Comparison of ENCODE assay signal across 10 mouse cellular contexts in the genomic region with DNA sequence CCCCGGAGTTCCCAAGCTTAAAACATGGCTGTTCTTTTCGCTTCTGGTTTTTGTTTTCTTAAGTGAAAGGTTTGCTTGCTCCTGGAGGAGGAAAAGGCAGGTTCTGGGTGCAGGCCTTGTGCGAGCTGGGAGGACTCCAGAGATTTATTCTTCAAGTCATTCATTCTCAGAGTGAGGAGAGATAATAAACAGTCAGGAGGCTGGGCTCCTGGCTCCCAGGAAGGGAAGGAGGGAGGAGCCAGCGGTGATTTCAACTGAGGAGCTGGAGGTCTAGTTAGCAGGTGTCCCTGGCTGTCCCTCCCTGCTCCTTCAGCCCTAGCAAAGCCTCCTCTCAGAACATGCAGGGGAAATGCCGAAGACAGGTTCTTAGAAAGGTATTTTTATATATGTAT. TPM values are rescaled to one million over a fixed set of nuclear protein-coding genes. Genes with fewer than 3 reads are reported as not detected.
A peak's percentile ranks its signal among the peaks of the same experiment; 100 is the strongest.
DNase-seq lines count a peak whose midpoint lies in the region; ATAC-seq and TF ChIP-seq lines count a peak whose summit lies in the region.
"Had no signal": no experiment of that assay in that cellular context is flagged by ENCODE, and none has a peak within 500 bp of the region (broad histone marks: within the 10 kb centered on the region; RNA-seq: fewer than 3 reads in every experiment).

No protein-coding gene starts in this region.

- H3K4me2 ChIP-seq in embryonic facial prominence, embryonic 14.5 days (ENCODE audit: low read depth, low read length), result no peak overlapping the region
- no peak overlapping the region for H3K4me2 ChIP-seq in liver, embryonic 13.5 days

- H3K4me1 ChIP-seq in embryonic facial prominence, embryonic 14.5 days (ENCODE audit: control insufficient read depth, insufficient read depth, low read length), result peaks cover 18% of the 10 kb centered on the region
- H3K4me1 ChIP-seq in liver, embryonic 13.5 days (replicated peaks), result peaks cover 51% of the 10 kb centered on the region

- intact Hi-C loops in gastrocnemius, adult 2 months (cut with DNase I), result loop anchor here (2.0 kb wide), 1 partner anchor 14 kb away; no protein-coding TSS in a partner anchor
- intact Hi-C loops in left cerebral cortex, adult 2 months (cut with DNase I), result no loop called here
- intact Hi-C loops in left cerebral cortex, postnatal 4 days (cut with DNase I), result no loop called here

- peak overlapping the region; percentile 82 for H3K27ac ChIP-seq in gastrocnemius, adult 2 months
- H3K27ac ChIP-seq in left cerebral cortex, adult 2 months, result peak overlapping the region; percentile 87
- H3K27ac ChIP-seq in embryonic facial prominence, embryonic 14.5 days (replicated peaks; ENCODE audit: low read depth, low read length), result 0 out of 2 replicates have a peak overlapping the region, but pooled peaks have one; percentile 18
- H3K27ac ChIP-seq in liver, embryonic 13.5 days, result peak overlapping the region; percentile 15; the same call in 1 of the 2 replicates
- H3K27ac ChIP-seq: hindbrain, postnatal 0 days; macrophage had no signal

- WGBS in embryonic facial prominence, embryonic 14.5 days, result 53% methylated on average over 5 of the region's 5 CpGs
- 62% methylated on average over 5 of the region's 5 CpGs for WGBS in liver, embryonic 13.5 days (ENCODE audit: insufficient replicate concordance)

- H3K36me3 ChIP-seq in embryonic facial prominence, embryonic 14.5 days (ENCODE audit: control insufficient read depth, insufficient read depth, low read length), result peaks cover 27% of the 10 kb centered on the region
- H3K36me3 ChIP-seq in liver, embryonic 13.5 days, result peaks cover 15% of the 10 kb centered on the region

- no peak overlapping the region for H3K9ac ChIP-seq in embryonic facial prominence, embryonic 14.5 days (ENCODE audit: low read depth, low read length)
- no peak overlapping the region for H3K9ac ChIP-seq in liver, embryonic 13.5 days

- no peak for DNase-seq in gastrocnemius, adult 2 months
- no peak for DNase-seq in gastrocnemius, postnatal 10 days
- DNase-seq in left cerebral cortex, adult 2 months (ENCODE audit: extremely low spot score in 1 of 2, low spot score in 2 of 2), result no peak
- DNase-seq in left cerebral cortex, adult 11 months (ENCODE audit: low spot score), result no peak
- DNase-seq in embryonic facial prominence, embryonic 14.5 days (ENCODE audit: low spot score), result no peak
- no peak for DNase-seq in liver, embryonic 13.5 days
- no peak for DNase-seq in Muller cell, postnatal 12 days (ENCODE audit: inconsistent ontology term)
- no peak for DNase-seq in left cerebral cortex, postnatal 4 days

- H3K27me3 ChIP-seq in embryonic facial prominence, embryonic 14.5 days (replicated peaks; ENCODE audit: control insufficient read depth, insufficient read depth, low read length), result no peaks in the 10 kb centered on the region
- H3K27me3 ChIP-seq in liver, embryonic 13.5 days, result peaks cover 9% of the 10 kb centered on the region

- H3K9me3 ChIP-seq in embryonic facial prominence, embryonic 14.5 days (ENCODE audit: control insufficient read depth, low read length), result peaks cover 7% of the 10 kb centered on the region; the same call in 1 of the 2 replicates
- no peaks in the 10 kb centered on the region for H3K9me3 ChIP-seq in liver, embryonic 13.5 days (replicated peaks)

- ATAC-seq in embryonic facial prominence, embryonic 14.5 days (ENCODE audit: low read depth), result no peak
- ATAC-seq in liver, embryonic 13.5 days (ENCODE audit: low read depth), result no peak

- TF ChIP-seq CTCF in gastrocnemius, adult 2 months (IDR thresholded peaks at IDR 0.05), result no peak
- TF ChIP-seq CTCF in left cerebral cortex, adult 2 months (IDR thresholded peaks at IDR 0.05), result no peak

- H3K4me3 ChIP-seq in gastrocnemius, adult 2 months, result peak overlapping the region; percentile 29
- H3K4me3 ChIP-seq in left cerebral cortex, adult 2 months, result no peak overlapping the region
- H3K4me3 ChIP-seq in embryonic facial prominence, embryonic 14.5 days (ENCODE audit: low read depth, low read length), result no peak overlapping the region
- no peak overlapping the region for H3K4me3 ChIP-seq in liver, embryonic 13.5 days (replicated peaks)

RNA-seq across cellular contexts. Expression of gene Sh3bp5, which starts 6.9 kb away (rescaled TPM):
- total RNA-seq in gastrocnemius, adult 2 months (2021), result 10 to 100 TPM; 55.1 to 58.5 TPM
- total RNA-seq in gastrocnemius, postnatal 10 days (2021), result 10 to 100 TPM; 76.2 to 81.0 TPM
- total RNA-seq in left cerebral cortex, adult 2 months (2021), result 10 to 100 TPM; 63.5 to 65.4 TPM
- polyA plus RNA-seq in embryonic facial prominence, embryonic 14.5 days (2014; fragmentation: Nextera tagmentation; extraction: Ambion mirVana), result 19.7 and 24.1 TPM in 2 replicates
- polyA plus RNA-seq in liver, embryonic 13.5 days (2015; fragmentation: Nextera tagmentation; extraction: Ambion mirVana), result 13.3 and 16.2 TPM in 2 replicates
- total RNA-seq in left cerebral cortex, postnatal 4 days (2021), result 100 to 1,000 TPM; 140 to 147 TPM

Comparison
In these comparisons a context has a peak if more than half of its experiments do, and no peak if none do; other contexts are left out.
1. H3K27ac ChIP-seq: peak in every context shown above with its lines; median percentile 87 in left cerebral cortex, adult 2 months; 82 in gastrocnemius, adult 2 months; 18 in embryonic facial prominence, embryonic 14.5 days; 15 in liver, embryonic 13.5 days.